Mouse (Mus musculus): ENCODE measurements around the gene Celf1. TPM values are rescaled to one million over a fixed set of nuclear protein-coding genes. Genes with fewer than 3 reads are reported as not detected.

Celf1 gene
- polyA plus RNA-seq, 1 experiment from 2014 or later, result 81.9 TPM

Other genes starting within 250 kb of the Celf1 start
- gene Fnbp4, start 195.0 kb upstream of the Celf1 start, polyA plus RNA-seq (2015; fragmentation: Nextera tagmentation; extraction: Ambion mirVana), result 75.0 and 90.6 TPM in 2 replicates
- 0.69 and 1.1 TPM in 2 replicates for gene Agbl2, start 157.7 kb upstream of the Celf1 start, polyA plus RNA-seq (2015; fragmentation: Nextera tagmentation; extraction: Ambion mirVana)
- 256 and 257 TPM in 2 replicates for gene Mtch2, start 93.2 kb upstream of the Celf1 start, polyA plus RNA-seq (2015; fragmentation: Nextera tagmentation; extraction: Ambion mirVana)
- 19.8 and 26.6 TPM in 2 replicates for gene C1qtnf4, start 54.5 kb upstream of the Celf1 start, polyA plus RNA-seq (2015; fragmentation: Nextera tagmentation; extraction: Ambion mirVana)
- gene Kbtbd4, start 35.6 kb upstream of the Celf1 start, polyA plus RNA-seq (2015; fragmentation: Nextera tagmentation; extraction: Ambion mirVana), result 56.7 and 61.4 TPM in 2 replicates
- 221 and 244 TPM in 2 replicates for gene Ndufs3, start 35.6 kb upstream of the Celf1 start, polyA plus RNA-seq (2015; fragmentation: Nextera tagmentation; extraction: Ambion mirVana)
- gene Rapsn, start 95.2 kb downstream of the Celf1 start, polyA plus RNA-seq (2015; fragmentation: Nextera tagmentation; extraction: Ambion mirVana), result 1.1 and 2.1 TPM in 2 replicates
- gene Psmc3, start 113.6 kb downstream of the Celf1 start, polyA plus RNA-seq (2015; fragmentation: Nextera tagmentation; extraction: Ambion mirVana), result 229 and 270 TPM in 2 replicates
- 30.1 and 35.8 TPM in 2 replicates for gene Slc39a13, start 130.0 kb downstream of the Celf1 start, polyA plus RNA-seq (2015; fragmentation: Nextera tagmentation; extraction: Ambion mirVana)
- gene Spi1, start 142.0 kb downstream of the Celf1 start, polyA plus RNA-seq (2015; fragmentation: Nextera tagmentation; extraction: Ambion mirVana), result 3.4 and 4.2 TPM in 2 replicates
- 0.04 and 0.05 TPM in 2 replicates for gene Mybpc3, start 177.8 kb downstream of the Celf1 start, polyA plus RNA-seq (2015; fragmentation: Nextera tagmentation; extraction: Ambion mirVana)
- gene Madd, start 243.5 kb downstream of the Celf1 start, polyA plus RNA-seq (2015; fragmentation: Nextera tagmentation; extraction: Ambion mirVana), result 49.9 and 56.3 TPM in 2 replicates

Data from hindbrain, embryonic 16.5 days (tissue).